Mouse (Mus musculus) erythroblast, adult 5-6 weeks (primary cell): ENCODE results near the gene Vti1b. TPM values are rescaled to one million over a fixed set of nuclear protein-coding genes. Genes with fewer than 3 reads are reported as not detected.
"Not testable (repeated sequence)": the region's sequence is repeated elsewhere in the genome, so short reads cannot be mapped to it uniquely, and the experiment has no call there.

Experiments
- ATAC-seq: replicated peaks from 2 replicates; pipeline ENCODE4 v1.8.0; 2016; ENCODE audit warnings: moderate number of reproducible peaks, mild to moderate bottlenecking, moderate TSS enrichment, inconsistent platforms; ENCODE audit not compliant: poor library complexity, low FRiP score, severe bottlenecking
- total RNA-seq, 2 experiments: library from RNA; stranded (forward) in 1 of 2; stranded (reverse) in 1 of 2; fragments of 150-400 nt in 1 of 2; fragments of 200-764, 138-1000 nt in 1 of 2; gene quantifications; 2 replicates each; pipeline versions ENCODE4 v1.2.3 to v1.2.4; 2015 to 2017; ENCODE audit warnings: low replicate concordance in 2 of 2

Vti1b gene
- total RNA-seq (2015; ENCODE audit: low replicate concordance) (3.1 and 9.2 TPM in 2 replicates), total RNA-seq (2017; ENCODE audit: low replicate concordance) (31.4 and 41.3 TPM in 2 replicates)

DNA sequence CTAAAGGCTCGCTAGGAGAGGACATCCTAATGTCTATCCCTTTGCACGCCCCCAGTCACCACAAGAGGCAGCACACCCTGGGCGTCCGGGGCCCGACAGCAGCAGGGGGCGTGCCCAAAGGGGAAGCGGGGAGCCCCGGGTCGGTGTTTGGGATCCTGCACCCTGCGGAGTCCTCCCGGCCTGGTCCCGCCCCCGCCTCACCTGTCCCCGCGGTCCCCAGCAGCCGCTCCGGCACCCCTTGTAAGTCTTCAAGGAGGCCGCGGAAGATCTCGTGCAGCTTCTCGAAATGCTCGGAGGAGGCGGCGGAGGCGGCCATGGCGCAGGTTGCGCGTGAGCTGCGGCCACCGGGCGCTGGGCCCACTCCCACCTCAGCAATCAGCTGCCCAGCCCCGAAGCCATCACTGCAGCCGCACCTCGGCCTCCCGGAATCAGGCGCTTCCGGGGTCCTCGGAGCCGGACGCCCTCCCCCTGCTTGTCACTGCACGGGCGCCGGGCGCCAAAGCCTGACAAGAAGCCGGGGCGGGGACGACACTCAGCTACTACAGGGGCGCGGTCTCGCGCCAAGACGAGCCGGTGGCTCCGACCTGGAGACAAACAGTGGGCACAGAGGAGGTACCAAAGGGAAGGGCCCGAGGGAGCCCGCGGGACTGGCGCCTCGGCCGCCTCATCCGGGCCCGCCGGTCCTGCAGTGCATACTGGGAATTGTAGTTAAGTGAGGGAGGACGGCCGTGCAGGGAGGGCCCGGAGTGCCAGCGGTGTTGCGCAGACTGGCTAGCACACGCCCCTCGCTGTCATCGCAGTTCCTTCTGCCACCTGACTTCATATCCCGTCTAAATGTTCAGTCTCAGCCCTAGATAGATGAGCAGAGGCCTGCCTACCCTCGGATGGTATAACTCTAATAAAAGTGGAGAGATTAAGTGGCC lies at the start of gene Vti1b:
TSS of gene Vti1b (minus strand) at position 649 of the 923 bp plus-strand sequence.
- ATAC-seq = peak; percentile 97

DNA sequence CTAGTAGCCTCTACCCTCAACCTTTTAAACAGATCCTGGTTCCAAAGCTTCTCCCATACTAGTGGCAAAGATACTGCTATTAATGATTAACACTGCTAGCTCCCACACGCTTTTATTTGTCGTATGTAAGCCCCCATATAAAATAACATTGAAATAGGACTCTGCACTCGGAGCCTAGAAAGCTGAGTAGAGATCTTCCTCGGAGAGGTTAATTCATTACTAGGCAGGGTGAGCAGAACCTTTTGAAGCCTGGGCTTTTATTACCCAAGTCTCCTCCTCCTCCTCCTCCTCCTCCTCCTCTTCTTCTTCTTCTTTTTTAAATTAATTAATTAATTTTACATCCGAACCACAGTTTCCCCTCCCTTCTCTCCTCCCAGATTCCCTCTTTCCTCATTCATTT lies 45.0 kb upstream of the Vti1b start:
- no peak for ATAC-seq

DNA sequence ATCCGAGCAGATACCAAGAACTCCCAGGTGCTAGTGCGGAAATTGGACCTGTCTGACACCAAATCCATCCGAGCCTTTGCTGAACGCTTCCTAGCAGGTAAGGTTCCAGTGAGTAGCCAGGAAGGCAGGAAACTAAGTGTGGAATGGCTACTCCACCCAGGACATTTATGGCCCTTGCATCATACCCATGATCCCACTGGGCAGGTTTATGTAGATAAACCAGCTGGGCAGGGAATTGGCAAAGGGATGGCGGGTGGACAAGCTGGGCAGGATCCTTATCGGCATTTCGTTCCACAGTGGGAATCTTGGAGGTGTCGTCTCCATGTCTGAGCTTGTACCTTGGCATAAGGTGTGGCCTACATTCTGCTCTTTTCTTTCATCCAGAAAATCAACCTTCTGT lies 39.0 kb upstream of the Vti1b start:
- ATAC-seq = no peak

DNA sequence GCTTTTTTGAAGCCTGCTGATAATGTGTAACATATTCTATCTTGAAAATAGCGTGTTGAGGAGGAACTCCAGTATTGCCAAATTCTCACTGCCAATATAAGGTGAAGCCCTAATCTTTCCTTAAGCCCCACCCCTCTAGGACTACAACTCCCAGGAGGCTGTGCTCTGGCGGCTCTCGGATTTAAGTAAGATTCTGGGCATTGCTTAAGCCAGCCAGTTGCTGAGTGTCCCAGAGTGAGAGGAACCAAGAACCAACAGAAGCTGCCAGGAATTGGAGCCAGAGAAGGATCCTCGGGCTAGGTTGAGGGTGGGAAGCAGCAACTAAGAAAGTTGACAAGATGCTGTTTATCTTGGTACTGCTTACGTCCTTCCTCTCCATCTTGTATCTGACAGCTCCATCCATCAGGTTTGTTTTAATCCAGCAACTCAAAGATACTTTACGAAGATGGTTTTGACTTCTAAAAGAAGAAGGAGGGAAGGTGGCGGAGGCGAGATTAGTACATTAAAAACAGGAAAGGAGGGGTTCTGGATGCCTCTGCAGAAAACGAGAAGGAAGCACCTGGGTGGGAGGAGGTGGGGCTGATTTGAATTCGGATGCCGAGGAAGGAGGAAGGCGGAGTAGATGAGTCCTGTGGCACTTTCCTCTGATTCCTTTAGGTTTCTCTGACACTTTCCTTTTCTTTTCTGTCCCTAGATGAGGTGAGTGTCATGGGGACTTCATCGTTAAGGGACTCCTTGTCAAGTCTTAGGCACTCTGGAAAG lies 36.4 kb upstream of the Vti1b start, which contains the start of gene Rdh12:
TSS of gene Rdh12 (plus strand) at position 212 of the 762 bp plus-strand sequence.
- ATAC-seq = 0 out of 2 replicates have a peak, but pooled peaks have one; percentile 38

DNA sequence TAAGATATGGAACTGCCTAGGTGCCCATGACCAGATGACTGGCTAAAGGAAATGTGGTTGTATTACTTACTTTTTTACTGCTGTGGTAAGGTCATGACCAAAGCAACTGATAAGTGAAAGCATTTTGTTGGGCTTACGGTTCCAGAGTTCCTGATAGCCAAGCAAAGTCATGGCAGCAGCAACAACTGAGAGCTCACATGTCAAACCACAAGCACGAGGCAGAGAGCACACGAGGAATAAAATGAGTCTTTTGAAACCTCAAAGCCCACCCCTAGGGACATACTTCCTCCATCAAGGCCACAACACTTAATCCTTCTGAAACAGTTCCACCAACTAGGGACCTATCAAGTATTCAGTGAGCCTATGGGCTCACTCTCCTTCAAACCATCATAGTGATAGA lies 29.4 kb upstream of the Vti1b start:
- no peak for ATAC-seq

DNA sequence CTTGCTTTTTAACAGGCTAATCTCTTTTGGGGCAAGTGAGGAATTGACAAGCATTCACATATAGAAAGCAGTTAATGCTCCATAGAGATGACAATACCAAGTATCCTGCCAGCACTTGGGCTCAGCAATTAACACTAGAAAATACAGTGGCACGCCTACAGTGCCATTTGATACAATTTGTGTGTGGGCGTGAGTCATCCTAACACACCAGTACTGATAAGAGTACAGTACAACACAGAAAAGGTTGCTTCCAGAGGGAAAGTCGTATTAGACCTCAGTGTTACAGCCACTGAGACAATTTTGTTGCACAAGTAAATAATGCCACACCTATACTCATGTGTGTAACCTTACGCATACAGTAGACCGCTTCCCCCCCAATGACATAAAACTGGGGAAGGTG lies 24.6 kb upstream of the Vti1b start:
- ATAC-seq = no peak

DNA sequence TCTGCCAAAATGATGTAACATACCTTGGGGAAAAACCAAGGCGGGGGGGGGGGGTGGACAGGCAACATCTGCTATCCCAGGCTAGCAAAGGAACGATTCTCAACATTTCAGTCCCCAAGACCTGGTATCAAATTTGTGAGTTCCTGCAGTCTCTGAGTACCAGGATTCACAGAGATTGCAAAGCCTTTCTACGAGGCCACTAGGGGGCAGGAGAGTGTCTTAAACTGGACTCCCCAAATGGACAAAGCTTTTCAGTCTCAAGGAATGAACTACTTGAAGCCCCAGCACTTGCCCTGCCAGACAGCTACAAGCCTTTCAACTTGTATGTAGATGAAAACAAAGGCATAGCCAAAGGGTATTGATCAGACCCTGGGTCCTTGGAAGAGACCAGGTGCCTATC lies 21.0 kb upstream of the Vti1b start:
- 0 out of 2 replicates have a peak, but pooled peaks have one; percentile 35 for ATAC-seq

DNA sequence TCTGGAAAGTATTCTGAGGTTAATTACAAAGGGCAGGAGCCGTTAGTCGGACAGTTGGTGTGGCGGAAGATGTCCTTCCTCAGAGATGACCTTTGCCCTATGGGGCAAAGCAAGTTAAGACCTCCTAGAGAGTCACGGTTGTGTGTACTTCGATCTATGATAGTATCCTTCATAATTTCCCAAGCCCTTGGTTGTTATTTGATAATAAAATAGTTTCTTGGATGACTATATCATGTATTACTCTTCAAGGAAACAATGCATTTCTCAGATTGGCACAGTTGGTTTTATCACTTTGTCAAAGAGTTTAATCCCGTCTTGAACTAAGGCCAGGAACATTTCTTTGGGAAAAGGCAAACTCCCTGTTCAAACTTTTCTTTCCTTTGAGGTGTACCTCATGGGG lies 19.7 kb upstream of the Vti1b start, which contains the start of gene Rdh11:
TSS of gene Rdh11 (minus strand) at position 101 of the 400 bp plus-strand sequence.
- no peak for ATAC-seq

DNA sequence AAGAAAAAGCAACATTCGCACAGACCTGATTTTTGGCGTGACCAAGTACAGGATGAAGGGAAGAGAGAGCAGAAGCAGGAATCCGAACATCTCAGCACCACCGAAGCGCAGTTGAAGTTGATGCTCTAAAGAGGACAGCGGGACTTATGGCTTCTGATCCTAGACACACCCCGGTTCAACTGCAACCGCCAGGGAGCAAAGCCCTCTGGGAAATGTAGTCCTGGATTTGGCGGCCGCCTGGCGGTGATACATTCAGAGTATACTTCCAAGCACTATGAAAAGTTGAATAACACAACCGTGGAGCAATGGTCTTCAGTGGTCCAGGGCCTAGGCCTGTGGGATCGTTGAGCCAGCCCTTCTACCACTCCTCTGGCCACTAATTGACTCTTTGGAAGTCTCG lies 19.2 kb upstream of the Vti1b start:
- ATAC-seq = peak; percentile 92

DNA sequence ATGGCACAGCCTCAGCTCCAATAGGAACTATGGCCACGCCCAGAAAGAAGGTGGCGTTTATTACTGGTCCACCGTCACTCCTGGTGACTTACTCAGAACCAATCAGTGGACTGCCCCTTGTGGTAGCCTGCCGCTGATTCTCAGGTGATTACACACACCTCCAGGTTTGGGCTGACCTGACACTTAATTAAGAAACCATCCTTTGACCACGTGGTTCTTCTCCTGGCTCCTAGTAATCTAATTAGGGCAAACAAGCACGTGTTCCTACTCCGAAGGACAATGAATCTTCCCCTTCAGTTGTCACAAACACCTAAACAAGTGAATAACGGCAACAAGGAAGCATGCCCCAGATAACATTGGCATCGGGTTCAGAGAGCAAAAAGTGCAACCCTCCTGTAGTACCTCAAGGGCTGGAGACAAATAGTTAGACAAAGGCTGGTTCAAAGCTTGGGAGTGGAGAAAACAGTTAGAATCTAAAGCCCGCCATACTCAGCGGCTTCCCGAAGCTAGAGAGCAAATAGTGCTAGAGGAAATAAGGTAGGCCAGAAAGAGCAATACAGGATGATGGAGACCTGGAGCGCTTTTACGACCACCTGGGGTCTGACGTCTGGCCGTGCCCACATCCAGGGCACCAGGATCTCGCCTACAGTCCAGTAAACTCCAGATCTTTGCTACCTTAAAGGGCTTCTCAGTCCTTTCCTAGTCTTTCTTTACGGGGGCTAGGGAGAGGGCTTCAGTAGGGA lies 18.6 kb upstream of the Vti1b start:
- ATAC-seq = peak; percentile 95

DNA sequence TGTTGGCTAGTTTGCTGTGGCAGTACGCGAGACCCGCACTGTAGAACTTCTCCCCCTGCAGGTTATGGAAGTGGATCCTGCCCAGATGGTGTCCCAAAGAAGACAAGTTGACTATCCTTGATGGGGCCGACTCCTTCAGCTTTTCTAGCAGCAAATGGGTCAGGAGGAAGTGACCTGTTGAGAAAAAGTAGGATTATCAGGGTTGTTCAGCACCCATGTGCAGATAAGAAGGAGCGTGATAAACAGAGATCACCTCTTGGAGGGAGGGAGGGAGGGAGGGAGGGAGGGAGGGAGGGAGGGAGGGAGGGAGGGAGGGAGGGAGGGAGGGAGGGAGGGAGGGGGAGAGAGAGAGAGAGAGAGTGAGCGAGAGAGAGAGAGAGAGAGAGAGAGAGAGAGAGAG lies 12.7 kb upstream of the Vti1b start:
- ATAC-seq = not testable (repeated sequence)

DNA sequence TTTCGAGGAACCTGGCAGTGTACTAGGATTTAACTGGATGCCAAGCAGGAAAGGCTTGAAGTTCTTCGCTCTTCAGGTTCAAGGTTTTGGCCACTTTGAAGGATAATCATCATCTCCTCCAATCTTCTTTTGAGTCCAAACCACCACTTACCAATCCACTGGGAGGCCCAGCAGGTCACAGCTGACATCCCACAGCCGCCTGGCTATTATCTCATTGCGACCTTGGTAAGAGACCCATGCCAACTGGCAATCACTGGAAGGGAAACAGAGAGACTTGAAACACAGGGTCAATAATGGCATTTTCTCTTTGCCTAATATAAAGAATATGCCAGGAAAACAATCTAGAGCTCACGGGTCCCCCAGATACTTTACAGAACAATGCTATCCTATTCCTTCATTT lies 3.5 kb upstream of the Vti1b start:
- ATAC-seq = no peak

DNA sequence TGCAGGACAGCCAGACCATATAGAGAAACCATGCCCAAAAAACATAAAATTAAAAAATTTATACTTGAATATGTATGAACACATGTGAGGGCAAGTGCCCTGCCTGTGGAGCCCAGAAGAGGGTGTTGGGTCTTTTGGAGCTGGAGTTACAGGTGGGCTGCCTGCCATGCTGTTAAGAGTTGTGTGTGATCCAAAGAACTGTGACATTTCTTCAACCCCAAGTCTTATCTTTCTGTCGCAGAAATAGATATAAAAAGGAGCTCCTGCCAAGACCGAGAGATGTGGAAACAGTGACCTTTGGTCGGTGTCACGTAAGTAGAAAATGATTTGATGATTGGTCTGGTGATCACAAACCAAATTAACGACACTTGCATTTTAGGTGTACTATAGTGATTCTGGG lies 1.3 kb upstream of the Vti1b start:
- ATAC-seq = no peak

DNA sequence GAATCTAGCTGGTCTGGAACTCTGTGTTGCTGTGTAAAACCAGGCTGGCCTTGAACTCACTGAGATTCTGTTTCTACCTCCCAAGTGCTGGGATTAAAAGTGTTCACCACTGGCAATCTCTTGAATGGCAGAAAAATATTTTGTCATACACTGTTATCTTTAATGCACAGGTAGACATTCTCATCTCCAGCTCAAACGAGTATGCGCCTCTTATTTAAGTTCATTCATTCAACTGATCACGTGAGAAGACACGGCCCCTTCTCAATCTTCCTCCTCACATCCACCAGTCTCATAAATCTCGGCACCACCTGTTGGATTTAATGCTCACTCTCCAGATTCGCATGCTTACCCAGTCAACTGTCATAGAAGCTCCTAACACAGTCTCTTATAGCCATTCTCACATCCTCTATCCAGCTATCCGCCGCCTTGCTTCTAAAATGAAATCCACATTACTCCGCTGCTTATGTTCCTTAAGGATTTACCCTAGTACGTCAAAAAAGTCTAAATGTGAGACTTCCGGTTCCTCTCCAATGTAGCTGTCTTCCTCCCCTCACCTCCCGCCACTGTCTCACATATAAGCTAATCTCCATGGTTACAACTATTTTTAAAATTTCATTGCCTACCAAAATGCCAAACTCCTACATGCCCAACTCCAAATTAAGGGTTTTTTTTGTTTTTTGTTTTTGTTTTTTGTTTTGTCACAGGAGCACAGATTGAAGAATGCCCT lies 1.0 kb downstream of the Vti1b start:
- no peak for ATAC-seq

DNA sequence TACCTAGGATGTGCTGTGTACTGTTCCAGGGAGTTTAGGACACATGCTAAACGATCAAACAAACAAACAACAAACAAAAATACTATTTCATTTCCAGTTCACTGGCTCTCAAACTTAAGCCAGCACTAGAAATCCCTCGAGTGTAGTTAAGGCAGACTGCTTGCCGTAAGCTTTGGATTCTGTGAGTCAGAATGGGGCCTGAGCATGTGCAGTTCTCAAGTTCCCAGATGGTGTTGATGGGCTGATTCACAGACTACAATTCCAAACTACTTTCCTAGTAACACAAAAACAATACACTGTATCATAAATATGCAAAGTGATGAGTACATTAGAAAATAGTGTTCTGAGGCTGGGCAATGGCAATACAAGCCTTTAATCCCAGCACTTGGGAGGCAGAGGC lies 2.0 kb downstream of the Vti1b start:
- no peak for ATAC-seq

DNA sequence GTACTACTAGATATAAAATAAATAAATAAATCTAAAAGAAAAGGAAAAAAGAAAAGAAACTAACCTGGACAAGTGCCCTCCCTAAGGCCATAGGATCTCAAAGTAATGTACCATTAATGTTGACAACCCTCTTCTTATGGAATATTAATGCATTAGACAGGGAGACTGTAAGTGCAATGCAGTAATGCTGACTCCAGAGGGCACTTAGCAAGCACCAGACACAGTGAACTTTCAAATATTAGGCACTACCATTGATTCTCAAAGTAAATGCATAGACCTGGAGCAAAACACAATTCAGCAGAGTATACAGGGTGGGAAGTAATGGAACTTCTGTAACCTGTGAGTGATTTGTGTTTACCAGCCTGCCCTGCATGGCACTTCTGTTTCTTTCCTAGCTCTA lies 3.3 kb downstream of the Vti1b start:
- ATAC-seq = no peak

DNA sequence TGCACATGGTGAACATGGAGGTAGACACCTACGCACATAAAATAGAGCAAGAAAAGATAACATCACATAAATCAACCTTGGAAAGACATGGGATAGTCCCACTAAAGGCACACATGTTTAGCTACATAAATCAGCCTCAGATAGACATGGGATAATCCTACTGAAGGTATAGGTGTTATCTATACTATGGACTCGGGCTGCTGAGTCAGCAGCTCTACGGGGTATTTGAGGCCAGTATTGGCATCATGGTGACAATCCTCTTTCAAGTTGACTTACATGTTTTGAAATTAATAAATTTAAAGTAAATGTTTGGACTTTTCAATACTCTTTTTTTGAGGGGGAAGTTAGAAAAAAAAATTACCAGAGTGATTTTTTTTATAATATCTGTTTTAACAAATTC lies 9.6 kb downstream of the Vti1b start:
- ATAC-seq = no peak

DNA sequence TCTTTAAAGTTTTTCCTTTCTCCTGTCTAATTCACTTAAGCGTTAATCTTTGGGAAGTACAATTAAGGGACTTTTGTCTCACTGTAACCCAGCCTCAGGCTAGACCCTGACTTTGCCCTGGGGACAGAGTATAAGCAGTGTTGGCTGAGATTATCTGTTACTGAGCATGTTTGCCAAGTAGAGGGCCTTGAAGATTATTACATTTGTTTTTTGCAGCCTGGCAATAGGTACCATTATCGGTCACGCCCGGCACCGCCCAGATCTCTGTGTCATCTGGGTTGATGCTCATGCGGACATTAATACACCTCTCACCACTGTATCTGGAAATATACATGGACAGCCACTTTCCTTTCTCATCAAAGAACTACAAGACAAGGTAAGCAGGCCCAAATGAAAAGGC lies 22.8 kb downstream of the Vti1b start:
- no peak for ATAC-seq

DNA sequence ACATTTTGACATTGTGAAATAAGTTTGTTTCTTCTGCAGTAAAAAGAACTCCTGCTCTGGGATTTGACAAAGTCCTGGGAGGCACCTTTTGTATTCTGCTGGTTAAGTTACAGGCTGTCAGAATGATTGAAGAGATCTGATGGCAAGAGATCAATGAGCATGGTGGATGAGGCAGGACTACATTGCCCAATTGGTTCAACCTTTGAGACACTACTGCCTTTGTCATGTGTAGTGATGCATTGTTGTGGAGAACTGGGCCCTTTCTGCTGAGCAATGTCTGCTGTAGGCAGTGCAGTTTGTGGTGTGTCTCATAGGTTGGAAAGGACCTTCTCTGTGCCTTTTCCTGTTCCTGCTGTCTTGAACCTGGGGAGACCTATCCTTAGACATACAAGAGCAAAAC lies 31.1 kb downstream of the Vti1b start:
- no peak for ATAC-seq
